Mouse (Mus musculus): ENCODE results near the gene Hmx1.

Hmx1 gene

DNA sequence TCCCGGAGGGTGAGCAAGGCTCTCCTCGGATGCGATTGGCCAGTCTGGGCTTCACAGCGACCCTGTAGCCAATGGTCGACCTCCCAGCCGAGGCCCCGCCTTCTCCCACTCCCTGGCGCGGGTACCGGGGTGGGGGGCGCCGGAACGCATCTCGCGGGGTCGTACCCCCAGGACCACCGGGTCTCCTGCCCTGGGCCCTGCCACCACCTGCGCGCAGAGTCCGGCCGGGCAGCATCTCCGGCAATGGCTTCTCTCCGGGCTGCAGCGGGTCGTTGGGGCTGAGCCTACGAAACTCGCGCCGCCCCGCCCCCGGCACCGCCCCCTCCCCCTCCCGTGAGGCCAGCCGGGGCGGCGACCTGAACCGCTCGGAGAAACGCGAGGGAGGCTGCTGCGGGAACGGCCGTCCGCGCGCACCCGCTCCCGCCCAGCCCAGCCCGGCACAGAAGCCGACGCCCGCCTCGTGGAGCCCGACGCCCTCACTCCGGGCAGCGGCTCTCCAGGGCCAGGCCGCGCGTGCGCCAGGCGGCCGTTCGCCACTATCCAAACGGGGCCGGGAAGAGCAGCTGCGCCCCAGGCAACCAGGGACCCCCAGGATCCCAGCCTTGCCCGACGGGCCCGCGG is at the start of gene Hmx1:
Gene Hmx1 (plus strand): TSS at position 618 of the 621 bp plus-strand sequence.
- no peak for DNase-seq

DNA sequence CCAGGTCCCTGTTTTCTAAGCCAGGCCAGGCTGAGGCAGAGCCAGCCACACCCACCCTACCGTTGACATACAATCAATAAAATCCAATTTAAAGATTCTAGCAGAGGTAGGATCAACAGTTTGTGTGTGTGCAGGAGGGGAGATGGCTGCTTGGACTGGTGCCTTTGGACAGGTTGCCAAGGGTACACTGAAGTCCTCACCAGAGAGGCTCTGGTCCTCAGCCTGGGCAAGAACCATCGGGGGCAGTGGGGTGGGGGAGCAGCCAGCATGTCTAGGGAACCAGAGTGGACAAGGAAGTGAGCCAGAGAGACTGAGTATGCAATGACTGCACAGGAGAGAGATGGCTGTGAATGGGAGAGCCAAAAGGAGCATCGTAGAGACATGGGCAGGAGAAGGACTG is 43.8 kb upstream of the Hmx1 start:
- DNase-seq: no peak

DNA sequence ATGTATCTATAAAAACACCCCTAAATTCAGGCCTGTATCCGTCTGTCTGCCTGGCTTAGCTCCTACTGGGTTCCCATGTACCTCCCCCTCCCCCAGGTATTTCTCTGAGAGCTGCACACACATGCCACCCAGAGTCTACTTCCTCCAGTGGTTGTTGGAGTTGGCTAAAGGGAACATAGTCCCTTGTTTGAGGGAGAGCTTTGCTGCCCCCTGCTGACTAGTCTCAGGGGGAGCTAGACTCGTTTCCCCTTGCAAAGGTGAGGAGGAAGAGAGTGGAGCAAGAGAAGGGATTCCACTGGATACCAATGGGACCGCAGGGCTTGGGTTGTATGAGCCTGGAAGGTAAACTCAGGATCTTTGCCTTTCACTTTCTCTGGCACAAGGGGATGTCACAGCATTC is 40.1 kb upstream of the Hmx1 start:
- peak; percentile 80 to 83 for DNase-seq

DNA sequence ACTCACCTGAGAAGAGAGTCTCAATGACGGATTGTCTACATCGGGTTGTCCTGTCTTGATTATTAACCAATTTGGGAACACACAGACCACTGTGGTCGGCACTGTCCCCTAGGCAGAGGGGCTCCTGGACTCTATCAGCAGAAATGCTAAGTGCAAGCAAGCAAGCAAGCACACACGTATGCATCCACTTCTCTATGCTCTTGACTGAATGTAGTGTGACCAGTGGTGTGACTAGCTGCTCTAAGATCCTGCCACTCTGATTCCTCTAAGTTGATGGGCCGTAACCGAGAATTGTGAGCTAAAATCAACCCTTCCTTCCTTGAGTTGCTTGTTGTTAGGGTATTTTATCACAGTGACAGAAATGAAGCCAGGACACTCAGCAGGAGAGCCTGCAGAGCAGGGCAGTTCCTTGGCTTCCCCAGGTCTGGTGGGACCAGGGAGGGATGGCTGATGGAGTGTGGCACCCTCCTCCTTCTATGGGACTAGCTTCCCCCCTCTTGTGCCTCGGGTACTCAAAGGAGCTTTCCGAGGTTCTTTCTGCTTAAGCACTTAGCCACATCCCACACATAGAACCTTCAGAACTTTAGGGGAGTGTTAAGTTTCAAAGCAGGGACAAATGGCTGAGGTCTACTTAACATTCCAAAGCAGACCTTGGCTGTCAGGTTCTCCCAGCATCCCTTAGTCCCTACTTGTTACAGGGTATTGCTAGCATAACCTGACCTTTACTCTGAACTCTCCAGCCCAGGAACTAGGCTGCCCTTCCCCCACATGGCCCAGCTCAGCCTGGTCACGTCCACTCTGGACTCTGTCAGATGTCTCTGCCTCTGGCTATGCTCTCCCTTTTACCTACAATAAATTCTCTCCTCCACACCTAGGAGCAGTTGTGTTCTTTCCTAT is 31.1 kb upstream of the Hmx1 start:
- DNase-seq: no peak

DNA sequence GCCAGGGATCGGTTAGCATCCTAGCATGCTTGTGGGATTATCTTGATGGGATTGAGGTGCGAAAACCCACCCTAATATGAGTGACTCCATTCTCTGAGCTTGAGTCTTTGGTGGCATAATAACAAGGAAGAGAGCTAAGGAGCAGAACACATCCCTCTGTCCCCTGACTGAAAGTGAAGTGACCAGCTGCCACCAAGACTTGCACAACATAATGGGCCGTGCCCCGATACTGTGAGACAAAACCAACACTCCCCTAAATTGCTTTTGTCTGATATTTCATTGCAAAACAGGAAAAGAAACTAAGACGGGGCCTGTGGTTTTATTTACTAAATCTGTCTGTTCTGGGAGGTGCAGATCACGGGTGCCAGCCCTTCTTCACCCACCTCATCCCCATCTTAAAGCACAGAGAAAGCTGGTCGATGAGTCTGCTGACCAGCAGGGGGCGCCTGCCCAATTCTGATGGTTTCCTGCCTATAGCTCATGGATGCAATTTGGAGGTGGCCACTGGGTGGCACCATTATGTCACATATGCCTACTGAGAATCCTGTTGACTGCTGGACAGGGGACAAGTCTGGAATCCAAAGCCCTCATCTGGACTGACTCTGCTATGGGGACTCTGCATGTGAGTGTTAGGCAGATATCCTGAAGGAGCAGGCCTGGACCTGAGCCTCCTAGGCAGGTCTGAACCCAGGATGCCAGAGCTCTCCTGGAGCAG is 27.2 kb upstream of the Hmx1 start:
- peak; percentile 94 to 97 for DNase-seq

DNA sequence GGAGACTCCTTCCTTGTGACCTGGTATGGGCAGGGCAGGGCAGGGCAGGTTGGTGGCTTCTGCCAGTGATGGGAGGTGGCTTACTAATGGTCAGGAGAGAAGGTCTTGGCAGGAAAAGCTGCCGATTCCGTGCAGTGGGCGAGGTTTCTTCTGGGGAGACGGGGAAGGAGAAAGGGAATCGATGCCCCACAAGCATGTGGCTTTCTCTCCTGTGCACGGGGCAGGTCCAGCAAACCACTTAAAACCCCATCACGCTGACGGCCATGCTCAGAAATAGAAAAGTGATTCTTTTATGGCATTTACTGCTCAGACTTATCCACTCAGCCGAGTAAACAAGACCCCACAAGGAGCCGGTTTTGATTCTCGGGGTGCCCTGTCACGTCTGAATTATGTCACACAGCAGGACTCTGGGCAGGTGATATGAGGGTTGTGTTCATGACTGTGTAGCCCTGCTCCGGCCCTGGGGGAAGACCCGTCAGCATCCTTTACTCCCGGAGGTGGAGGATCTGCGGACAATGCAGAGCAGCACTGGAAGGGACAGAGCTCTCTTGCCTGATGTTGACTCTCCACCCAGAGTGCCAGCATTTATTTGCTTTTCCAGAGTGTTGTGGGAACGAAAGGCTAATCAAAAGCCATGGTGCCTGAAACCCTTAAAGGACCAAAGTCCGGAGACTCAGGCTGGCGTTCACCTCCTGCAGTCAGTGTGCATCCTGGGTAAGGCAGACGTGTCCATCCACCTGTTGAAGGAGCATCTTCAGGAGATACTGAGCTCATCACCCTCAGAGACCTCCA is 22.5 kb upstream of the Hmx1 start:
- DNase-seq: no peak

DNA sequence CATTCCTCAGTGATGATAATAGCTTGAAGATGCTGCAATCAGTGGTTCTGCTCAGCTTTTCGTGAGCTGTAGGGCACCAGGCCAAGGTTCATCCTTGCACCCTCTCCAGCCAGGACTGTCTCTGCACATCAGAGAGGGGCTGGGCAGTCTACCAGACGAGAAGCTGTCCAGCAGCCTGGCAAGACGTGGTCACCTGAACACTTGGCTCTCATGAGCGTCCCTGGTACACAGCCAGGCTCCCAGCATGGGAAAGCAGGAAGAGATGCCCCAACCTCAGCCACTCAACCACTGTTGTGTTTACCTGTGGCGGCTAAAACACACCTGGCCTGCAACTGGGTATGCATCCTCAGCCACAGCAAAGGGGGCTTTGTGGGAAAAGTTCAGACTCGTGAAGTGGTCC is 20.0 kb upstream of the Hmx1 start:
- DNase-seq: peak; percentile 13 to 18

DNA sequence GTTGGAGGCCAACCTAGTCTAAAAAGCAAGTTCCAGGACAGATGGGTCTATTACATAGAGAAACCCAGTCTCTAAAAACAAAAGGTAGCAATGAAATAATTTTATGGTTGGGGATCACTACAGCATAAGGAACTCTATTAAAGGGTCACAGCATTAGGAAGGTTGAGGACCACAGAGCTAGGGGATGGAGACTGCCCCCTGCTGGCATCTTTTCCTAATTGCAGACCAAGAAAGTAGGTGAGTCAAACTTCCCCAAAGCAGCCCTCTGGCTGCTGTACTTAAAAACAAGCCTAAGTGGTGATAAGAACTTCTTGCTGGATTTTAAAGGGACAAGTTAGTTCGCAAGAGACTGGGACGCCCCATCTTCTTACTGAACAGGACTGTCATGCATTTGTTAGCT is 9.8 kb upstream of the Hmx1 start:
- no peak for DNase-seq

DNA sequence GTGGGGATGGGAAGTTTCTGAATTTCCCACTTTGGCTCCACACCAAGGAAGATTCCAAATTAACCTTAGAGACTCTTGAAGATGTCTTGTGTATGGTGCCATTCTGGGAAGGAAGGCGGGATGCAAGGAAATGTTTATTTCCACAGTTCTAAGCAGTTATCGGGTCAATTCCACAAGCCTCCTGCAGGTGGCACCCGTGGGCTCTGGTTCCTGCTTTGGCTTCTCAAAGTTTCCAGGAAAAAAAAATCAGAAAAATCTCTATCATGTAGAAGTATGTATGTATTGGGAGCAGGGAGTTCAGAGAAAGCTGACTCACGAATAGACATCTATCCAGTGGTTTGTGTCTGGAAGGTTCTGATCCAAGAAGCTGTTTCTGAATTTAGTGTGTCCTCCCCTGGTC is 9.1 kb upstream of the Hmx1 start:
- peak; percentile 16 to 45 for DNase-seq

DNA sequence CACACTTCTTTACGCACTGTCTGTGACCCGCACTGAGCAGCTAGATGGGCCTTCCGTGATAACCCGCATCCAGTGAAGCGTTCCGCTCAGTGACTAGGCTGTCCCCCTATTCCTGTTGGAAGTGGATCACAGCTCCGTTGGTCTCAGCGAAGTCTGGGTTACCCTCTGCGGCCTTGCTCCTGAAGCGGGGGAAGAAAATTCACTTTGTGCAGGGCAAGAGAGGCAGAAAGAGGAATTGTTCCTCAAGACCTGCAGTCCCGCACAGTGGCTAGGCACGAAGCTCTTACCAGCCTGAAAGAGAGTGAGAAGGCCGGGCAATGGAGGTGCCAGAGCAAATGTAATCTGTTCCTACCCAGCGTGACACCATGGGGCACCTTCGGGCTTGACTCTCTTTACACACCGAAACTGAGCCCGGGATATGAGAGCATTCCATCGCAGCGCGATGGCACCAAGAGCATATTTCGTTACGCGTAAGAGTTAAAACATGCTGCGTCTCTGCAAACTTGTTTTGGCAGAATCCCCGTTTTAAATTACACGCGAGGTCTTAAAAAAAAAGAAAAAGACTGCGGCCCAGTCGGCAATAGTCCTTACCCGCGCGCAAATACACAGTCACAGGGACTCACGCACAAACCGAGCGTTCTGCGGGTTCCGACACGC is 946 bp upstream of the Hmx1 start:
- no peak for DNase-seq

DNA sequence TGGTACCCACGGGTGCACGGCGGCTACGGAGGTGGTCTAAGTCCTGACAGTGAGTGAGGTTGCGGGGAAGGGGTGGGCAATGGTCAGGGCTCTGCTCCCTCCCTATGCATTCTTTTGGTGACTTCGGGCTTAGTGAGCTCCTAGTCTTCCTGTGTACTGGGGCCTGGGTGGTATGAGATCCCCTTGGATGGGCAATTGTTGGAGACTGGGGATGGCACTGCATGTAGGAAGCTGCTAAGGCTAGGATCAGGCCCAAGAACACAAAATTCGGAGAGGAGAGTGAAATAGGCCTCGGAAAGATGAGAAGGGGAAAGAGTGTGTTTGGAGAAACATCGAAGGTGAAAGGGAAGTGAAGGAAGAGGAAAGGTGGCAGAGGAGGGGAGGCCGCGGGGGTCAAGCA is 533 bp downstream of the Hmx1 start:
- DNase-seq: no peak

DNA sequence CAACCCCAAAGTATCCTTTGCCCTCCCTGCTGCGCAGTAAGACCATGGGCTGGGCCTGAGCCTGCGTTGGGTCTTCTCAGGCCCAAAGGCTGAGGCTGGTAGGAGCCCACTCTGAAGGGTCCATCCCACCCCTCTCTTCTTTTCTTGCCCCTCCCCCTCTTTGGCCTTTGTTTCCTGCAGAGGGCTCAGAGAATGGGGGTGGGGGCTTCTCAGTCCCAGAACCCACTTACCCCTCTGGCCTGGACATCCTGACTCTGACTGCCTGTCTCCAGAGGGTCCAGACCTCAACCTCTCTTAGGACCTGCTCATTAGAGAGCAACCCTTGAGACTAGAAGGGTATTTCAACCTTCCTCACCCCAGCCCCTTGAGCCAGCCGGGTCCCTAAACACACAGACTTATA is 1.0 kb downstream of the Hmx1 start:
- no peak for DNase-seq

DNA sequence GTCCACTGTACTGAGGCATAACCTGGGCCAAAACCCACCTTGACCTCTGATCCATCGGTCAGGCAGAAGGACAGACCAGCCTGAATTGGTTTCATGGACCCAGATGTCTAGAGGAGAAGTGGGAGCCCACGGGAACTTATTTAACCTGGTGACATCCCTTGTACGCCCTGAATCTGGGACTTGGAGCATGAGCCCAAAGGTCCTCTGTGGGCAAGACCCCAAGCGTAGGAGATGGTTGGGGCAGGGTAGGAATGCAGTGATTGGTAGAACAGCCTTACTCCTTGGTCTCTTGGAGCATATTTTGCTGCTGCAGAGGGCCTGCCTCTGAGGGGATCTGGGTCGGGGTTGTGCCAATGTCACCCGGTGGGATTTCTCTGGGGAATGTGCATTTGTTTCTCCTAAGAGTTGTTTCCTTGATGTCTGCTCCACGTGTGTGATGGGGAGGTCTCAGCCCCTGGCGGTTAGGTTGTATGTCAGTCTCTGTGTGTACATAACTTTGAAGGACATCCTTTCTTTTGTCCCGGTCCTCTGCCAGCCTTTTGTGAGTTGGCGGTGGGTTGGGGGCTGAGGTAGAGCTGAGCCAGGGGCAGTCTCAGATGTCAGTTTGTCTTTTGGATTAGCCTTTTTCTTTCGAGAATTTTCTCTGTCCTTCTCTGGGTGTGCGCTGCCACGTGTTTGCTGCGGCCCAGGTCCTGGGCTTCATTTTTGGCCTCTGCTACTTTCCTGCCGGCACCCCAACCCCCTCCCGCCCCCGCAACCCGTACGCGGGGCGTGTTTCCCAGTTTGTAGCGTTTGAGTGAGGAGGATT is 2.1 kb downstream of the Hmx1 start:
- DNase-seq: no peak

DNA sequence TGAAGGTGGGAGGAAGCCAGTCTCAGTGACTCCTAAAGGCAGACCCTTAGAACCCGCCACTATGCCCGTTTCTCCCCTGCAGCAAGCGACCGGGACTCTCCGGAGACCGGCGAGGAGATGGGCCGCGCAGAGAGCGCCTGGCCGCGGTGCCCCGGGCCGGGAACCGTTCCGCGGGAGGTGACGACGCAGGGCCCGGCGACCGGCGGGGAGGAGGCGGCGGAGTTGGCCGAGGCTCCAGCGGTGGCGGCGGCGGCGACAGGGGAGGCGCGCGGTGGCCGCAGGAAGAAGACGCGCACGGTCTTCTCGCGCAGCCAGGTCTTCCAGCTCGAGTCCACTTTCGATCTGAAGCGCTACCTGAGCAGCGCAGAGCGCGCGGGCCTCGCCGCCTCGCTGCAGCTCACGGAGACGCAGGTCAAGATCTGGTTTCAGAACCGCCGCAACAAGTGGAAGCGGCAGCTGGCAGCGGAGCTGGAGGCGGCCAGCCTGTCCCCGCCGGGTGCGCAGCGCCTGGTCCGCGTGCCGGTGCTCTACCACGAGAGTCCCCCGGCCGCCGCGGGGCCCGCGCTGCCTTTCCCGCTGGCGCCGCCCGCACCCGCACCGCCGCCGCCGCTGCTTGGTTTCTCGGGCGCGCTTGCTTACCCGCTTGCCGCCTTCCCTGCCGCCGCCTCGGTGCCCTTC is 2.9 kb downstream of the Hmx1 start:
- DNase-seq: no peak

DNA sequence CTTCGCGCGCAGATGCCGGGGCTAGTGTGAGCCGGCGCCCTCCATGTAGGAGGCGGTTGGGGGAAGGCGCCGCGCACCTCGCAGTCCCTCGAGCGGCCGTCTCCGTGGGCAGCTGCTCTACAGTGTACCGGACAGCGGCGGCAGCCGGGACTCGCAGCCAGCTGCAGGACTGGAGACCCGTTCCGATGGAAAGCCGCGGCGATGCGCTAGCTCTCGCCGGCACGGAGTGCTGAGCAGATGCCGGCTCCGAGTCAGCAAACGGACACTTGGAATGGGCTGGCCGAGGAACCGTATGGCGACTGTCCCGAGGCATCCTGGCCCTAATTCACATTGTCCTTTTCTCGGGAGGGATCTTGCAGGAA is 3.4 kb downstream of the Hmx1 start:
- no peak for DNase-seq

DNA sequence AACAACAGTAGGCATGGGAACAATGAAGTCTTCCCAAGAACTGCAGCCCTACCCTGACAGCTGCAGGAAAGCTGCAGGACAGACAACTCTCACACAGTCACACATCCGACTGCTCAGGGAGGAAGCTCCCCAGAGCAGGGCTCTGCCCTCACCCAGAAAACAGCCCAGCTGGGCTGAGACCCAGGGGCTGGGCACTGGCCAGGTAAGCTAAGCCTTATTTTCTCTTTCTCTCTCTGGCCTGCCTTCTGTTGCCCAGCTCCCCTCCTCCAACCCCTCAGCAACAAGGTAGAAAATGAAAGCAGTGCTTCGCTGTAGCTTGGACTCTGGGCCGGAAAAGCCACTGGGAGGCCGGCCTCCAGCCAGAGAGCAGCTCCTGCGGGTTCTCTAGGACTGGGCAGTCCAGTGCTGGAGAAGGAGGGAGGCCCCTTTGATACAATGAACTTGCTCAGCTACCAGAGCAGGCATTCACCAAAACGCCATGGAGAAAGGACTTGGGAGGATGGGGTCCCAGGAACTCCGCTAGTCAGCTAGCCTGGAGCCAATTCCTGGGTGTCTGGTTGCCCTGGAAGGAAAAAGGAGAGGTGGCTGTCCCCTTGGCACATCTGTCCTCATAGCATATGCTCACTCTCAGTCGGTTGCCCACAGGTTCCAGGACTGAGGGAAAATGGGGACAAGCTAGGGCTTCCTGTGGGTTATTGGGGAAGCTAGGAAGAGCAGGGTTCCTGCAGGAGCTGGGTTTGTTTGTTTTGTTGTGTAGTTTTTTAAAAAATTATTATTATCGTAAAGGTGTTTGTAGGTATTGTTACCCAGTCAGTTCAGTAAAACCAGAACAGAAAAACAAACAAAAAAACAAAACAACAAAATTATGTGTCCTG is 6.9 kb downstream of the Hmx1 start:
- DNase-seq: no peak

DNA sequence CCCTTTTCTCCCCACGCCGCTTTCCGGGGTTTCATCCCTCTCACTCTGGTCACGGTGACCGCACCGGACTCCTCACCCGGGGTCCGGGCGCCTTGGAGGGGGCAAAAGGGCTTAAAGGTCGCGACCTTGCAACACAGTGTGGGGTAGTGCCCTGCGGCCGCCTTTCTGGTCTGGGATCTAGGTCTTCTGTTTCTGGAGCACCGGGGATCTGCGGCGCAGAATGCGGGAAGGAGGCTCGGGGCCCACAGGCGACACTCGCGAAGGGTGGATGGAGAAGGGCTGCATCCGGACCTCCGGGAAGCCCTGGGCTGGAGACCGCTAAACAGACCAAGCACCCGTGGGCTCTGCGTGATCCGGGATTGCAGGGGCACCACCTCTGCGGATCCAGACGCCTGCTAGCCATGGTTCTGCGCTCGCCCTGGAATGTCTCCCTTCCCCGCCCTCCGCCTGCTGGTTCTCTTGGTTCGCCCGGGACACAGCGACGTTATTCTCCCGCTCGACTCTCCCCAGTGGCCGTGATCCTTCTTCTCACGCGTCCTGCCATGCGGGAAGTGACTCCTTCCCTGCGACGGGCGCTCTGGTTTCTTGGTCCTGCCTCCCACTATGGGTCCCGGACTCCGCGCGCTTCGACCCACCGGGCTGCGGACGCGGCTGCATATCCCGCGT is 8.2 kb downstream of the Hmx1 start:
- DNase-seq: no peak

DNA sequence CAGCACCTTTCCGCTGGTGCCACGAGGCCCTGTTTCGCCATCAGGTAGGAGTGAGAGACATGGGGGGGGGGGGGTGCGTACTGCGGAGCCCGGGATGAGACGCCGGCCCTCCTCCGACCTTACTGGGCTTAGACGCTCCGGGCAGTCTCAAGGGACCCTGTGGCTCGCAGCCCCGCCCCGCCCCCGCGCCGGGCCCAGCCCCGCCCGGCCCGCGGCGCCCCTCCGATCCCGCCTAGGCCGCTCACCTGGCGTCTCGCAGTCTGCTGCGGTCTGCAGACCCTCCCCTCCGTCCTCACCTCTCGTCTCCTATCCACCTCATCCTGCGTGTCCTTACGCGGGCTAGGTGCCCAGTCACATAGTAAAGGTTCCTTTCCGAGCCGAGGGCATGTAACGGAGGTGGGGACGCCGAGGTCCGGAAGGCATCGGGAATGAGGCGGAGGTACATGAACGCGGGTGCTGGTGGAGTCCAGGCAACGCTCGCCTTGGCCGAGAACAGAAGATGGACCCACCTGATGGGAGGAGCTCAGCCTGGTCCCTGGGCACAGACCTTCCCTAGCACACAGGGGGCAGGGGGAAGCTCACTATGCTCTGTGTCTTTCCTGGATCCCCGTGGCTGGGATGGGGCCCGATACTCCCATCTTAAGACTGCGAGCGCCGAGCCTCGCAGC is 8.9 kb downstream of the Hmx1 start:
- no peak for DNase-seq
